Mouse (Mus musculus) cerebellum, adult 2 months (tissue): ENCODE results near the gene Pkp2.

Experiments used
- CTCF ChIP-seq: fragments of 200-500 bp; IDR thresholded peaks from 2 replicates; pipeline ENCODE4 v1.5.1; 2011; ENCODE audit warnings: low read depth, mild to moderate bottlenecking, control low read depth, low read length, moderate library complexity, borderline replicate concordance; ENCODE audit not compliant: insufficient read depth
- POLR2A ChIP-seq: fragments of 200-500 bp; IDR thresholded peaks from 2 replicates; pipeline ENCODE4 v1.6.1; 2011; ENCODE audit warnings: low read length, control low read depth, borderline replicate concordance; ENCODE audit not compliant: insufficient read depth

GRCm38 (mm10) chr16:16213079-16213760 lies at the start of gene Pkp2:
- TF ChIP-seq CTCF (no peak), POLR2A (no peak)
